Mouse (Mus musculus) bone marrow, adult 2 months (tissue): ENCODE measurements around the gene Gm11011. TPM values are rescaled to one million over a fixed set of nuclear protein-coding genes. Genes with fewer than 3 reads are reported as not detected.

Source experiments
- H3K27ac ChIP-seq: fragments of 200-500 bp; 2 replicates; pipeline ENCODE4 v1.5.1; 2012; ENCODE audit warnings: low read depth, mild to moderate bottlenecking, control low read depth, inconsistent platforms, low read length; ENCODE audit not compliant: control insufficient read depth, poor library complexity, insufficient read depth
- H3K4me1 ChIP-seq: fragments of 200-500 bp; 2 replicates; pipeline ENCODE4 v1.6.1; 2011; ENCODE audit warnings: low read length; ENCODE audit not compliant: control insufficient read depth, insufficient read depth
- H3K4me3 ChIP-seq: fragments of 200-500 bp; replicated peaks from 2 replicates; pipeline ENCODE3; 2011; ENCODE audit warnings: mild to moderate bottlenecking, low read depth, low read length, control low read depth; ENCODE audit not compliant: control insufficient read depth
- CTCF ChIP-seq: fragments of 200-500 bp; IDR thresholded peaks from 2 replicates; pipeline ENCODE4 v1.5.1; 2011; ENCODE audit warnings: low read length, control low read depth; ENCODE audit not compliant: control insufficient read depth, insufficient read depth
- POLR2A ChIP-seq: fragments of 200-500 bp; IDR thresholded peaks from 2 replicates; pipeline ENCODE4 v1.6.1; 2011; ENCODE audit warnings: low read depth, mild to moderate bottlenecking, control low read depth, low read length, borderline replicate concordance; ENCODE audit not compliant: control insufficient read depth
- WGBS: fragments of 180-500 bp; shearing (Covaris S2); methylation state at CpG from one replicate; pipeline ENCODE4 v1.1.7; 2018; 5-methylcytosine and 5-hydroxymethylcytosine counted together
- polyA plus RNA-seq: library from polyadenylated mRNA; stranded (reverse); fragments of >200 nt; gene quantifications from 2 replicates; pipeline ENCODE4 v1.2.4, GENCODE M21; 2011; ENCODE audit warnings: low replicate concordance; ENCODE audit not compliant: missing spikeins, insufficient read depth, insufficient read length

The Gm11011 gene
- polyA plus RNA-seq, 1 experiment = not detected

GRCm38 (mm10) chr2:169577508-169578196, 9.9 kb downstream of the Gm11011 start:
- Histone ChIP-seq H3K4me1 (no peaks in the 10 kb centered on the region), H3K27ac (no peak overlapping the region), H3K4me3 (no peak overlapping the region)
- WGBS = 80% methylated on average over 7 of the region's 7 CpGs
- TF ChIP-seq CTCF = no peak
- no peak for TF ChIP-seq POLR2A

GRCm38 (mm10) chr2:169570063-169570462, 17.5 kb downstream of the Gm11011 start:
- WGBS = 79% methylated on average over 10 of the region's 10 CpGs
- TF ChIP-seq POLR2A (no peak), CTCF (no peak)
- H3K4me1 ChIP-seq = no peaks in the 10 kb centered on the region
- no peak overlapping the region for H3K4me3 ChIP-seq
- H3K27ac ChIP-seq = no peak overlapping the region

DNA sequence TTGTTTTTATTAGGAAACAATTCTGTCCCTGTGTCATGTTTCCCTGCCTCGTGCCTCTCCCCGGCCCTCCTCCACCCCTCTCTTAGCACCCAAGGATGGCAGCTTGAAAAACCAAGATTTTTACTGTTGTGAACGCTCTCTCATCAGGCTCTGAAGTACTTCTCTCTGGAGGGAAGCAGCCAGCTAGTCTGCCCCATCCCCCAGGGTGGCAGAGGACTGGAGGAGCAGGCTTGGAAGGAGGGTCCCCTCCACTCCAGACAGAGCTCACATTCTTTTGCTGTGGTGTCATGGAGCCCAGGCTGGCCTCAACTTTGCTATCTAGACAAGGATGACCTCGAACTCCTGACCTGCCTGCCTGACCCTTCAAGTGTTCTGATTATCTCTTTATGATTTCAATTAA, 21.4 kb downstream of the Gm11011 start:
- TF ChIP-seq CTCF (no peak), POLR2A (no peak)
- H3K4me1 ChIP-seq = no peaks in the 10 kb centered on the region
- H3K4me3 ChIP-seq = no peak overlapping the region
- WGBS = 66% methylated on average over 4 of the region's 4 CpGs
- H3K27ac ChIP-seq = no peak overlapping the region

DNA sequence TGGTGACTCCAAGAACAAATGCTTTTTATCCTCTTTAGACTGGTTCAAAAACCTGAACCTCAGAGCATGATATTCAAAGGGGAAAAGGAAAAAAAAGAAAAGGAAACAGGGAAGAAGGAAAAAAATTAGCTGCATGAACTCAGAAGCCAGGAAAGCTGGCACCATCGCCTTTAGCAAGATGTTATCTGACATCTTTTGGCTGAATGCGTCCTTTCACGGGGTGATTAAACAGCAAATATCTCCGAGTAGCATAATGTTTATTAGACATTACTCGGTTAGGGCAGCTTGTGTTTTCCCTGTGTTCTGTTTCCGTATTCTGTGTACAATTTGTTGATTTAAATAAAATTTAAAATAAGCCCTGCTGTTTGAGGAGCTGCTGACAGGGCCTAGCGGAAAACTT, 21.8 kb downstream of the Gm11011 start:
- 77% methylated on average over 7 of the region's 7 CpGs for WGBS
- no peak overlapping the region for H3K4me3 ChIP-seq
- H3K27ac ChIP-seq = no peak overlapping the region
- H3K4me1 ChIP-seq = no peaks in the 10 kb centered on the region
- TF ChIP-seq CTCF = no peak

DNA sequence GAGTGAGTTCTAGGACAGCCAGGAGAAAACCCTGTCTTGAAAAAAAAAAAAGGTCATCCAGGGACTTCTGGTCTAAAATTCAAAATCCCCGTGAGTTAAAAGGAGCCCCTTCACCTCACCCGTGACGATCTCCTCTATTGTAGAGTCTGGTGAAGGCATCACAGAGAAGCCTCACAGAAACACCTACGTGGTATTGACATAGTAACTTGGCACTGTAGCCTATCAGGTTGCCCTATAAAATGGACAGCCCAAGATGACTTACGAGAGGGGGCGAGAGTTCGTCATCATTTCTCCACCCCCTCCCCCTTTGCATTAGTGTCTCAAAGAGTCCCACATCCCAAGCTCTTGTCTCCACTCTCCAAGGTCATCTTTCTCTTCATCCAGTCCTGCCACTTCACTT, 41.9 kb downstream of the Gm11011 start:
- H3K27ac ChIP-seq = no peak overlapping the region
- TF ChIP-seq CTCF (no peak), POLR2A (no peak)
- no peaks in the 10 kb centered on the region for H3K4me1 ChIP-seq
- no peak overlapping the region for H3K4me3 ChIP-seq
- 74% methylated on average over 7 of the region's 7 CpGs for WGBS

DNA sequence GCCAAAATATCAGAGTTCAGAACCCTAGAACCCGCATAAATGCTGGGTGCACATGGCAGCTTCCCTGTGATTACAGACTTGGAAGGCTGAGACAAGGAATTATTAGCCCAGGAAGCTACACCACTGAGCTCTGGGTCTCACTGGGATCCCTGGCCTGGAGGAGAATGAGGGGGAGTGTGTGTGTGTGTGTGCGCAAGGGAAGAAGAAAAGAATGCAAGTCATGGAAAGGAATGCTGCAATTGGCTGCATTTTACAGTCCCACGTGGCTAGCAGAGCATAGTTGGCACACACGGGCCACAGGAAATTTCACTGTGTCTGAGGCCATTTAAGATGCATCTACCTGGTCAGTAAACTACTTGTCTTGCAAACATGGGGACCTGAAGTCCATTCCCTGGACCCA, 48.6 kb downstream of the Gm11011 start:
- Histone ChIP-seq H3K27ac (no peak overlapping the region), H3K4me1 (no peaks in the 10 kb centered on the region), H3K4me3 (no peak overlapping the region)
- TF ChIP-seq CTCF (no peak), POLR2A (no peak)
- WGBS = 73% methylated on average over 4 of the region's 4 CpGs

Other genes starting within 250 kb of the Gm11011 start
- gene Tshz2, start 45.3 kb upstream of the Gm11011 start, polyA plus RNA-seq = 1.4 and 2.0 TPM in 2 replicates